Mouse (Mus musculus): Measurements from ENCODE around the gene Pcolce.

GRCm38 (mm10) chr5:137639472-137639871, 25.9 kb upstream of the Pcolce start:
- TF ChIP-seq POLR2A (IDR thresholded peaks at IDR 0.05; ENCODE audit: insufficient read length, low read depth) (no peak), CEBPB (IDR thresholded peaks at IDR 0.05; ENCODE audit: insufficient read depth, poor library complexity, severe bottlenecking) (no peak), MAX (IDR thresholded peaks at IDR 0.05; ENCODE audit: low read depth) (no peak), TCF12 (IDR thresholded peaks at IDR 0.05; ENCODE audit: insufficient read depth, poor library complexity, severe bottlenecking) (no peak), USF1 (IDR thresholded peaks at IDR 0.05; ENCODE audit: low read depth) (no peak), TCF3 (IDR thresholded peaks at IDR 0.05; ENCODE audit: insufficient read length, low read depth) (no peak), MYOD1 (IDR thresholded peaks at IDR 0.05; ENCODE audit: control insufficient read depth in 1 of 3, insufficient read length in 2 of 3, low read depth in 2 of 3) (no peak), POLR2AphosphoS2 (IDR thresholded peaks at IDR 0.05; ENCODE audit: insufficient read length, low read depth) (no peak), SRF (IDR thresholded peaks at IDR 0.05; ENCODE audit: control insufficient read depth, insufficient read length, low read depth) (no peak), E2F4 (IDR thresholded peaks at IDR 0.05; ENCODE audit: insufficient read depth) (no peak)

Data from myocyte (in vitro differentiated cells).